Mouse (Mus musculus) hindbrain, embryonic 11.5 days (tissue): ENCODE measurements around the gene Pclo. TPM values are rescaled to one million over a fixed set of nuclear protein-coding genes. Genes with fewer than 3 reads are reported as not detected.

Experiments used
- ATAC-seq: fragments of 200-750 bp; cut with Nextera tagmentation; 2 replicates; pipeline ENCODE4 v1.8.0; 2017; ENCODE audit warnings: mild to moderate bottlenecking, moderate TSS enrichment, moderate library complexity; ENCODE audit not compliant: low FRiP score
- DNase-seq: peaks from one replicate; pipeline ENCODE4 v3.0.0-alpha.2; 2015; ENCODE audit warnings: low spot score
- H3K27ac ChIP-seq: fragments of 300-500 bp; sonication (generic); 2 replicates; pipeline ENCODE4 v1.5.1; 2014; ENCODE audit warnings: mild to moderate bottlenecking, low read depth, low read length
- H3K27me3 ChIP-seq: fragments of 300-500 bp; sonication (generic); 2 replicates; pipeline ENCODE4 v1.6.1; 2014; ENCODE audit warnings: mild to moderate bottlenecking, low read length, moderate library complexity, mixed read lengths; ENCODE audit not compliant: control insufficient read depth, insufficient read depth
- H3K36me3 ChIP-seq: fragments of 300-500 bp; sonication (generic); 2 replicates; pipeline ENCODE4 v1.6.1; 2014; ENCODE audit warnings: mild to moderate bottlenecking, low read length, moderate library complexity, mixed read lengths; ENCODE audit not compliant: control insufficient read depth, insufficient read depth
- H3K4me1 ChIP-seq: fragments of 300-500 bp; sonication (generic); replicated peaks from 2 replicates; pipeline ENCODE4 v1.6.1; 2014; ENCODE audit warnings: low read length, mixed read lengths; ENCODE audit not compliant: control insufficient read depth, insufficient read depth
- H3K4me2 ChIP-seq: fragments of 300-500 bp; sonication (generic); replicated peaks from 2 replicates; pipeline ENCODE4 v1.6.1; 2014; ENCODE audit warnings: mild to moderate bottlenecking, low read depth, low read length
- H3K4me3 ChIP-seq: fragments of 300-500 bp; sonication (generic); 2 replicates; pipeline ENCODE4 v1.5.1; 2014; ENCODE audit warnings: low read depth, low read length
- H3K9ac ChIP-seq: fragments of 300-500 bp; sonication (generic); 2 replicates; pipeline ENCODE4 v1.6.1; 2014; ENCODE audit warnings: low read depth, low read length
- H3K9me3 ChIP-seq: fragments of 300-500 bp; sonication (generic); 2 replicates; pipeline ENCODE4 v1.6.1; 2016; ENCODE audit warnings: low read length; ENCODE audit not compliant: control insufficient read depth
- WGBS: fragments of 180-500 bp; shearing (Covaris S2); extraction: QIAGEN DNeasy Blood & Tissue Kit; methylation state at CpG from one replicate; pipeline ENCODE4 v1.1.7; 2014; 5-methylcytosine and 5-hydroxymethylcytosine counted together
- polyA plus RNA-seq: library from polyadenylated mRNA; unstranded; fragments of >200 nt; fragmentation: Nextera tagmentation; extraction: Ambion mirVana; gene quantifications from 2 replicates; pipeline ENCODE4 v1.2.1, GENCODE M21; 2014

Pclo gene
- polyA plus RNA-seq, 1 experiment from 2014 or later: 4.6 TPM

DNA sequence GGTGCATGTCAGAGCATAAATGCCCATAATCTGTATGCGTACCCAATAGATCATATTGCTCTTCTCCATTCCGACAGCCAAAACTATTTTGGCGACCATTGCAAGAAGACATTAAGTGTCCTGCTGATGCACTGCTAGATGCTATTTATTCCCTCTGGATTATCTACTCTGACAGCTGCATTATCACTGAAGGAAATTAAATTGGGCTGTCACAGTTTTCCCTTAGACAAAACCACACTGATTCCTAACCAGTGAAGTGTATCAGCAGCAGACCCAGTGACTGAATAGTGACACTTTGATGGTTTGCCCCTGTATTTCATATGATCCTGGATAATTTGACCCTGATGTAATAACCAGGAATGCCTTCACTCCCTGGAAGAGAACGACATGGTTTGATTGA, 192.6 kb downstream of the Pclo start:
- WGBS: 79% methylated on average over 4 of the region's 4 CpGs

DNA sequence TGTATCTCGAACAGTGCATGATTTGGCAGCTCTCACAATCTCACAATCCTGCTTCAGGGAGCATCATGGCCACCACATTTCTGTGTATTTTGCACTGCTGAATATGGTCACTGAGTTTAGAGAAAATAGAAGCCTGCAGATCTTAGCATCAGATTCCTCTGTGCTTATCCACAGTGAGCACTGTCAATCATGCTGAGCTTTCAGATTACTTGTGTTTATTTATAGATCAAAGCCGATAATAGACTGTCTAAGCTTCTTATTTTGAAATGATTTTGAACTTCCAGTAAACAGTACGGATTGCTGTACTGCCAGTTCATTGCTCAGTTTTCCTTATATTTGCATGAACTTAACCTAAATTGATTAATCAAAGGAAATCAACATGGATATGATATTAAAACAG, 208.9 kb downstream of the Pclo start:
- Histone ChIP-seq H3K27ac (no peak overlapping the region), H3K4me3 (no peak overlapping the region), H3K9me3 (no peaks in the 10 kb centered on the region), H3K9ac (no peak overlapping the region), H3K4me2 (no peak overlapping the region), H3K36me3 (no peaks in the 10 kb centered on the region), H3K27me3 (no peaks in the 10 kb centered on the region), H3K4me1 (no peaks in the 10 kb centered on the region)
- DNase-seq: no peak
- WGBS: 85% methylated on average over 3 of the region's 3 CpGs
- ATAC-seq: no peak

More for the DNA sequence above, 192.6 kb downstream of the Pclo start:
- no peak overlapping the region for H3K4me3 ChIP-seq
- H3K27ac ChIP-seq: no peak overlapping the region
- ATAC-seq: 0 out of 2 replicates have a peak, but pooled peaks have one; percentile 53
- no peak overlapping the region for H3K9ac ChIP-seq
- H3K4me2 ChIP-seq: no peak overlapping the region
- H3K36me3 ChIP-seq: no peaks in the 10 kb centered on the region
- no peaks in the 10 kb centered on the region for H3K4me1 ChIP-seq
- no peaks in the 10 kb centered on the region for H3K27me3 ChIP-seq
- DNase-seq: peak; percentile 5
- no peaks in the 10 kb centered on the region for H3K9me3 ChIP-seq

DNA sequence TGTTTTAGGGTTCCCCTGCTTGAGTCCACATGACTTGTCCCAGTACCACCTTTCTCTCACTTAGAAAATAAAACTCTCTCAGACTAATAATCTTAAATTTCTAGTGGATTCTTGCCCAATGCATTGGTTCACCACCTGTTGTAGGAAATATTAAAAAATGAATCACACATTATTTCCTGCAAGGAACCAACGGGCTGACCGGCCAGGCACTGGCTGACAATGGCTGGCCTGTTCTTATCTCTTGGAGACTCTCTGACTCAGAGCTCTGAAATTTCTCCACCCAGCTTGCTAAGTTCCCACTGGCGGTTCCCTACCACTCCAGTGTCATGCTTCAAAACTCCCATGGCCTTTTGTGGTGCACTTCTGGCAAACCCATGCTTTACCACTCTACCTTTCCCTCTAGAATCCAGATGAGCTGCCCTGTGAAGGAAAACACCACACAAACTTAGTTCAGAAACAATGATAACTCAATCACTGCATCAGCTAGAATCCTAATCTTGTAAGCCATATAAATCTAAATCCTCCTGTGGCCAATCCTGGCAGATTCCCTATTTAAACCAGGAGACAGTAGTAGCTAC, 214.0 kb downstream of the Pclo start:
- no peaks in the 10 kb centered on the region for H3K36me3 ChIP-seq
- no peak for ATAC-seq

GRCm38 (mm10) chr5:14750882-14751281, 236.2 kb downstream of the Pclo start:
- no peaks in the 10 kb centered on the region for H3K27me3 ChIP-seq
- no peak for DNase-seq
- ATAC-seq: no peak
- no peak overlapping the region for H3K4me3 ChIP-seq
- no peak overlapping the region for H3K9ac ChIP-seq
- H3K27ac ChIP-seq: no peak overlapping the region
- H3K9me3 ChIP-seq: no peaks in the 10 kb centered on the region
- no peak overlapping the region for H3K4me2 ChIP-seq
- no peaks in the 10 kb centered on the region for H3K4me1 ChIP-seq
- no peaks in the 10 kb centered on the region for H3K36me3 ChIP-seq

More for the DNA sequence above, 214.0 kb downstream of the Pclo start:
- no peak overlapping the region for H3K9ac ChIP-seq
- H3K27me3 ChIP-seq: no peaks in the 10 kb centered on the region
- no peaks in the 10 kb centered on the region for H3K4me1 ChIP-seq
- no peak for DNase-seq
- H3K9me3 ChIP-seq: no peaks in the 10 kb centered on the region
- H3K27ac ChIP-seq: no peak overlapping the region
- 88% methylated on average over 3 of the region's 3 CpGs for WGBS
- H3K4me2 ChIP-seq: no peak overlapping the region
- H3K4me3 ChIP-seq: no peak overlapping the region

DNA sequence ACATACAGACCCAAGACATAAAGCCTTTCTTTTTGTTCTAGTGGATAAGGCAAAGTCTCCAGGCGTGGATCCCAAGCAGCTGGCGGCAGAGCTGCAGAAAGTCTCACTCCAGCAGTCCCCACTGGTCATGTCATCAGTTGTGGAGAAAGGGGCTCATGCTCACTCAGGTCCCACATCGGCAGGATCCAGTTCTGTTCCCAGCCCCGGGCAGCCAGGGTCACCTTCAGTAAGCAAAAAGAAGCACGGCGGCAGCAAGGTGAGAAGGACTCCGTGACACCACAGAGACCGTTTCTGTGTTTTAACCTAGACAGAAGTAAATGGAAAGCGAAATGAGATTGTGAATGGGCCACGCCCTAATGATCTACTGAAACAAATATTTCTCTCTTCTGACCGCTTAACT, 252.0 kb downstream of the Pclo start:
- Histone ChIP-seq H3K36me3 (no peaks in the 10 kb centered on the region), H3K9me3 (no peaks in the 10 kb centered on the region), H3K4me2 (no peak overlapping the region), H3K27ac (no peak overlapping the region), H3K9ac (no peak overlapping the region), H3K4me1 (no peaks in the 10 kb centered on the region), H3K27me3 (no peaks in the 10 kb centered on the region), H3K4me3 (no peak overlapping the region)
- ATAC-seq: no peak
- DNase-seq: no peak
- WGBS: 92% methylated on average over 11 of the region's 11 CpGs

DNA sequence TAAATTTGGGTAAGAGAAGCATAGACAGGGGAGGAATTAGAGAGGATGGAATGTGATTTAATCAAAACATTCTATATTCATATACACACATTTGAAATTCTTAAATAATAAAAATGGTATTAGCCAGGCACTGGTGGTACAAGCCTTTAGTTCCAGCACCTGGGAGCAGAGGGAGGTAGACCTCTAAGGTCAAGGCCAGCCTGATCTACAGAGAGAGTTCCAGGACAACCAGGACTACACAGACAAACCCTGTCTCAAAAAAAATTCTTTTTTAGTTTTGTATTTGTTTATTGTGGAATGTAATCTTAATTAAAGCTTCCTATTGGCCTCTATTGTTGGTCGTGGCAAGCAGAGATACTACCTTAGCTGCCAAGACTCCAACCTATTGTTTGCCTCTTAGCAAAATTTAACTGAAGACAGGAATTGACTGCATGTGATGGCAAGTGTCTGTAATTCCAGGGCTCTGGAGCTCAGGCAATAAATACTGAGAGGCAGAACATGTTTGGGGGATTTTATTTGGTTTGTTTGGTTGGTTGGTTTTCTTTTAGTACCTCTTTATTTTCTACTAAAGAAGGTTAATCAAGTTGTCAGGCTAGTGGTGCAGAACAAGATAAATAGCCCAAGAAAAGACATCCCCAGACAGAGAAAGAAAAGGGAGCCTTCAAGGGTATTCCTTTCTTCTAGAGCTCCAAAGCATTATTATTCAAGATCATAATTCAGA, 267.8 kb downstream of the Pclo start:
- WGBS: 48% methylated on average over 1 of the region's 1 CpGs
- no peaks in the 10 kb centered on the region for H3K36me3 ChIP-seq
- no peak overlapping the region for H3K27ac ChIP-seq
- H3K4me2 ChIP-seq: no peak overlapping the region
- H3K4me1 ChIP-seq: no peaks in the 10 kb centered on the region
- no peak overlapping the region for H3K9ac ChIP-seq
- no peaks in the 10 kb centered on the region for H3K9me3 ChIP-seq
- no peak overlapping the region for H3K4me3 ChIP-seq
- DNase-seq (no peak), ATAC-seq (no peak)
- no peaks in the 10 kb centered on the region for H3K27me3 ChIP-seq

DNA sequence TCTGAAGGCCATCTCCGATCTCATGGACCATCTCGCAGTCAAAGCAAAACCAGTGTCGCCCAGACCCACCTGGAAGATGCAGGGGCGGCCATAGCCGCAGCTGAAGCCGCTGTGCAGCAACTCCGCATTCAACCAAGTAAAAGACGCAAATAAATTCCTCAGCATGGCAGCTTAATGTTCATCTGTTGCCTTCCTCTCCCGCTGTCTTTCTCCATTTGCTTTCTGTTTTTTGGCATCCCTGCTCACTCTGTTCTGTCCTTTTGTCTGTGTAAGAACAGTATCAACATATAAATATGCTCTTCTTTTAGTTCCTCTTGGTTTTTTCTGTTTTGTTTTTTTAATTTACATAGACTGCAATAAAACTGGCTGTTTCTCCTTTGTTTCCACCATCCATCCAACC, 279.2 kb downstream of the Pclo start:
- H3K4me1 ChIP-seq: no peaks in the 10 kb centered on the region
- H3K9me3 ChIP-seq: no peaks in the 10 kb centered on the region
- WGBS: 94% methylated on average over 9 of the region's 9 CpGs
- no peaks in the 10 kb centered on the region for H3K36me3 ChIP-seq
- H3K4me3 ChIP-seq: no peak overlapping the region
- DNase-seq (no peak), ATAC-seq (no peak)
- H3K27me3 ChIP-seq: no peaks in the 10 kb centered on the region
- no peak overlapping the region for H3K4me2 ChIP-seq
- H3K27ac ChIP-seq: no peak overlapping the region
- no peak overlapping the region for H3K9ac ChIP-seq

DNA sequence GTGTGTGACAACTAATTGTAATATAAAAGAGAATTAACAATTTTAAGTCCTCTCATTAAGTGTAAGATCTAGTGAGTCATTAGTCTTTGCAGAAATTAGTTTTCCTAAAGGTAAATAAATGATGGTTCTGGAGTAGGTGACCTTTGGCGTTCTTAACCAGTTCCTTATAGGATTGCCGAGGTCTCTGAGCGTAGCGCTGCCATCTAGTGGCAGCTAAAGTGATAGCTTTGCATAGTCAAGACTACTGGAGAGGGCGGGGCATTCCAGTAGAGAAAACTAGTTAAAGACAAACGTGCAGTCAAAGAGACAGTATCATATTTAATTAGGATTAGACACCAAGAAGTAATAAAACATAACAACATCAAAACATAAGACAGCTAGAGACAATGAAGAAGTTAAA, 292.4 kb downstream of the Pclo start:
- Histone ChIP-seq H3K4me1 (no peaks in the 10 kb centered on the region), H3K27ac (no peak overlapping the region), H3K4me3 (no peak overlapping the region), H3K9me3 (no peaks in the 10 kb centered on the region), H3K4me2 (no peak overlapping the region), H3K36me3 (no peaks in the 10 kb centered on the region), H3K27me3 (no peaks in the 10 kb centered on the region), H3K9ac (no peak overlapping the region)
- WGBS: 5% methylated on average over 6 of the region's 6 CpGs
- DNase-seq: peak; percentile 68
- ATAC-seq: peak; percentile 87
